Mouse (Mus musculus) CH12.LX (cell line): ENCODE results near the gene Cdkn2d. TPM values are rescaled to one million over a fixed set of nuclear protein-coding genes. Genes with fewer than 3 reads are reported as not detected.
"Not testable (repeated sequence)": the region's sequence is repeated elsewhere in the genome, so short reads cannot be mapped to it uniquely, and the experiment has no call there.

ENCODE experiments used
- DNase-seq: peaks from one replicate; pipeline ENCODE4 v3.0.0-alpha.2; 2013; ENCODE audit errors: extremely low read depth
- H3K27ac ChIP-seq: 2 replicates; pipeline ENCODE4 v1.5.1; 2012; ENCODE audit warnings: low read depth, mild to moderate bottlenecking, control low read depth, moderate library complexity; ENCODE audit not compliant: insufficient read depth
- H3K27me3 ChIP-seq: replicated peaks from 2 replicates; pipeline ENCODE3; 2012; ENCODE audit warnings: inconsistent platforms
- H3K36me3 ChIP-seq, 2 experiments: replicated peaks in 1 of 2; 2 replicates each; pipeline versions ENCODE3 to v1.6.1; 2012; ENCODE audit warnings: inconsistent platforms in 1 of 2, low read length in 1 of 2, mild to moderate bottlenecking in 1 of 2, mixed read lengths in 1 of 2, moderate library complexity in 1 of 2; ENCODE audit not compliant: control insufficient read depth in 1 of 2, insufficient read depth in 1 of 2
- H3K4me1 ChIP-seq, 2 experiments: 2 replicates each; pipeline ENCODE4 v1.6.1; 2012; ENCODE audit warnings: inconsistent platforms in 1 of 2, moderate library complexity in 1 of 2; ENCODE audit not compliant: insufficient read depth in 2 of 2, control insufficient read depth in 1 of 2
- H3K4me2 ChIP-seq: 2 replicates; pipeline ENCODE4 v1.6.1; 2012; ENCODE audit warnings: low read depth, mild to moderate bottlenecking, control low read depth; ENCODE audit not compliant: poor library complexity, insufficient read depth, severe bottlenecking
- H3K4me3 ChIP-seq, 3 experiments: fragments of 150-350 bp in 1 of 3; sonication (generic) in 1 of 3; replicated peaks in 1 of 3; 2 replicates each; pipeline versions ENCODE3 to v1.5.1; 2011 to 2012; ENCODE audit warnings: low read depth in 2 of 3, low read length in 2 of 3, mild to moderate bottlenecking in 2 of 3, moderate library complexity in 2 of 3, control low read depth in 1 of 3, improper control_type of control experiment in 1 of 3, inconsistent platforms in 1 of 3, mixed read lengths in 1 of 3; ENCODE audit not compliant: poor library complexity in 1 of 3
- H3K79me2 ChIP-seq: replicated peaks from 2 replicates; pipeline ENCODE4 v1.6.1; 2012; ENCODE audit warnings: mild to moderate bottlenecking, moderate library complexity; ENCODE audit not compliant: control insufficient read depth, poor library complexity, insufficient read depth, severe bottlenecking; ENCODE audit errors: extremely low read depth
- H3K9ac ChIP-seq: 2 replicates; pipeline ENCODE4 v1.6.1; 2012; ENCODE audit warnings: low read depth, mild to moderate bottlenecking, control low read depth, moderate library complexity; ENCODE audit not compliant: insufficient read depth
- H3K9me3 ChIP-seq: replicated peaks from 2 replicates; pipeline ENCODE3; 2012; ENCODE audit warnings: low read length, inconsistent platforms, mixed read lengths
- CHD2 ChIP-seq: IDR thresholded peaks from 2 replicates; pipeline ENCODE4 v1.6.1; 2011; ENCODE audit warnings: low read length, improper control_type of control experiment
- CTCF ChIP-seq, 2 experiments: IDR thresholded peaks in 1 of 2; conservative IDR thresholded peaks in 1 of 2; 2 replicates each; pipeline ENCODE4 v1.5.1; 2011 to 2012; ENCODE audit warnings: low read depth in 2 of 2, low read length in 2 of 2, improper control_type of control experiment in 1 of 2, inconsistent platforms in 1 of 2, mild to moderate bottlenecking in 1 of 2, moderate library complexity in 1 of 2
- EP300 ChIP-seq: IDR thresholded peaks from 2 replicates; pipeline ENCODE4 v1.6.1; 2011; ENCODE audit warnings: low read length, improper control_type of control experiment
- ETS1 ChIP-seq: conservative IDR thresholded peaks from 2 replicates; pipeline ENCODE4 v1.6.1; 2012; ENCODE audit warnings: low read depth, mild to moderate bottlenecking, inconsistent platforms, low read length, improper control_type of control experiment, moderate library complexity
- GABPA ChIP-seq: IDR thresholded peaks from 2 replicates; pipeline ENCODE4 v1.6.1; 2012; ENCODE audit warnings: low read depth, low read length, improper control_type of control experiment, inconsistent platforms; ENCODE audit not compliant: insufficient replicate concordance
- JUN ChIP-seq: IDR thresholded peaks from 2 replicates; pipeline ENCODE4 v1.6.1; 2011; ENCODE audit warnings: low read depth, mild to moderate bottlenecking, low read length, improper control_type of control experiment, moderate library complexity; ENCODE audit not compliant: insufficient read depth
- JUND ChIP-seq: conservative IDR thresholded peaks from 2 replicates; pipeline ENCODE4 v1.6.1; 2011; ENCODE audit warnings: low read depth, low read length, improper control_type of control experiment
- MAFK ChIP-seq: IDR thresholded peaks from 2 replicates; pipeline ENCODE4 v1.6.1; 2011; ENCODE audit warnings: low read length, improper control_type of control experiment; ENCODE audit not compliant: insufficient replicate concordance
- MAX ChIP-seq: IDR thresholded peaks from 2 replicates; pipeline ENCODE4 v1.6.1; 2011; ENCODE audit warnings: low read length, improper control_type of control experiment
- MAZ ChIP-seq: IDR thresholded peaks from 2 replicates; pipeline ENCODE4 v1.6.1; 2012; ENCODE audit warnings: low read depth, mild to moderate bottlenecking, inconsistent platforms, low read length, improper control_type of control experiment, moderate library complexity
- MYC ChIP-seq: IDR thresholded peaks from 2 replicates; pipeline ENCODE4 v1.6.1; 2011; ENCODE audit warnings: low read depth, mild to moderate bottlenecking, improper control_type of control experiment, low read length
- NELFE ChIP-seq: IDR thresholded peaks from 2 replicates; pipeline ENCODE4 v1.6.1; 2011; ENCODE audit warnings: low read depth, low read length, improper control_type of control experiment
- RCOR1 ChIP-seq: conservative IDR thresholded peaks from 2 replicates; pipeline ENCODE4 v1.6.1; 2012; ENCODE audit warnings: low read depth, mild to moderate bottlenecking, inconsistent platforms, low read length, improper control_type of control experiment
- SIN3A ChIP-seq: IDR thresholded peaks from 2 replicates; pipeline ENCODE4 v1.6.1; 2012; ENCODE audit warnings: low read length, improper control_type of control experiment, inconsistent platforms
- TBP ChIP-seq: conservative IDR thresholded peaks from 2 replicates; pipeline ENCODE4 v1.6.1; 2011; ENCODE audit warnings: low read depth, low read length, improper control_type of control experiment
- TCF12 ChIP-seq: IDR thresholded peaks from 2 replicates; pipeline ENCODE4 v1.6.1; 2014; ENCODE audit warnings: low read depth, mild to moderate bottlenecking, inconsistent platforms, low read length, improper control_type of control experiment
- UBTF ChIP-seq: IDR thresholded peaks from 2 replicates; pipeline ENCODE4 v1.6.1; 2012; ENCODE audit warnings: low read depth, mild to moderate bottlenecking, inconsistent platforms, low read length, improper control_type of control experiment, moderate library complexity
- USF2 ChIP-seq: conservative IDR thresholded peaks from 2 replicates; pipeline ENCODE4 v1.6.1; 2011; ENCODE audit warnings: low read depth, low read length, improper control_type of control experiment
- ZKSCAN1 ChIP-seq: IDR thresholded peaks from 2 replicates; pipeline ENCODE4 v1.6.1; 2012; ENCODE audit warnings: low read depth, inconsistent platforms, low read length, improper control_type of control experiment, borderline replicate concordance
- ZNF384 ChIP-seq: IDR thresholded peaks from 2 replicates; pipeline ENCODE4 v1.6.1; 2012; ENCODE audit warnings: low read depth, low read length, improper control_type of control experiment, inconsistent platforms
- dilution Hi-C: fragments of 300-500 bp; cut with MboI; formaldehyde crosslinking; loops from 2 replicates; pipeline ENCODE4 v1.14.3; 2020; ENCODE audit warnings: low sequenced_read_pairs; ENCODE audit not compliant: extremely low pct_unique_long_range_greater_than_20kb, extremely low pct_ligation_motif_present
- in situ Hi-C: fragments of 300-500 bp; cut with MboI; formaldehyde crosslinking; loops from 3 replicates; pipeline ENCODE4 v1.14.3; 2019; ENCODE audit warnings: low sequenced_read_pairs, low pct_ligation_motif_present, low pct_unique_long_range_greater_than_20kb, mixed read lengths
- polyA plus RNA-seq: library from polyadenylated mRNA; unstranded; fragments of >175 nt; gene quantifications from 2 replicates; pipeline ENCODE4 v1.2.1, GENCODE M21; 2012; ENCODE audit warnings: low read depth; ENCODE audit not compliant: insufficient read length
- total RNA-seq, 2 experiments: library from RNA; depleted of rRNA; stranded (reverse); fragments of 300-350 nt in 1 of 2; fragments of >200 nt in 1 of 2; gene quantifications; 2 replicates each; pipeline ENCODE4 v1.2.3; 2012 to 2014

Gene Cdkn2d
- total and polyA plus RNA-seq, 3 experiments = 2.9 to 12.6 (median 7.1) TPM

GRCm38 (mm10) chr9:21292271-21292670 lies 1.1 kb upstream of the Cdkn2d start:
- Histone ChIP-seq H3K27ac (no peak overlapping the region), H3K4me1 (peaks cover 5 to 23% of the 10 kb centered on the region in 2 experiments), H3K4me3 (no peak overlapping the region), H3K9me3 (no peaks in the 10 kb centered on the region), H3K9ac (no peak overlapping the region), H3K27me3 (peaks cover 8% of the 10 kb centered on the region), H3K4me2 (no peak overlapping the region), H3K79me2 (peaks cover 6% of the 10 kb centered on the region; the same call in 1 of the 2 replicates), H3K36me3 (no peaks in the 10 kb centered on the region)
- in situ Hi-C loops = no loop called here
- dilution Hi-C loops = no loop called here
- TF ChIP-seq MAZ = no peak
- no peak for TF ChIP-seq CHD2
- no peak for TF ChIP-seq ETS1
- TF ChIP-seq JUN = no peak
- no peak for TF ChIP-seq ZNF384
- TF ChIP-seq JUND = no peak
- no peak for TF ChIP-seq CTCF (conservative IDR thresholded peaks at IDR 0.05 in 1 of 2, IDR thresholded peaks at IDR 0.05 in 1 of 2; ENCODE audit: low read depth in 2 of 2, low read length in 2 of 2)
- no peak for TF ChIP-seq MAX
- no peak for TF ChIP-seq ZKSCAN1
- no peak for TF ChIP-seq USF2
- TF ChIP-seq TBP = no peak
- TF ChIP-seq MYC = no peak
- TF ChIP-seq RCOR1 = no peak
- TF ChIP-seq SIN3A = no peak
- no peak for TF ChIP-seq NELFE
- no peak for TF ChIP-seq GABPA
- DNase-seq = no peak

GRCm38 (mm10) chr9:21291868-21292267 lies 661 bp upstream of the Cdkn2d start:
- H3K4me2 ChIP-seq = peak overlapping the region; percentile 88
- peak overlapping the region; percentile 34 to 68 (median 34) for H3K4me3 ChIP-seq
- peaks cover 10% of the 10 kb centered on the region for H3K79me2 ChIP-seq
- in situ Hi-C loops, H3K36me3 ChIP-seq, DNase-seq, H3K9me3 ChIP-seq, H3K27me3 ChIP-seq, dilution Hi-C loops: not testable (repeated sequence)
- peaks cover 5 to 26% of the 10 kb centered on the region in 2 experiments for H3K4me1 ChIP-seq
- peak overlapping the region; percentile 39; the same call in 1 of the 2 replicates for H3K27ac ChIP-seq
- H3K9ac ChIP-seq = peak overlapping the region; percentile 53; the same call in 1 of the 2 replicates

DNA sequence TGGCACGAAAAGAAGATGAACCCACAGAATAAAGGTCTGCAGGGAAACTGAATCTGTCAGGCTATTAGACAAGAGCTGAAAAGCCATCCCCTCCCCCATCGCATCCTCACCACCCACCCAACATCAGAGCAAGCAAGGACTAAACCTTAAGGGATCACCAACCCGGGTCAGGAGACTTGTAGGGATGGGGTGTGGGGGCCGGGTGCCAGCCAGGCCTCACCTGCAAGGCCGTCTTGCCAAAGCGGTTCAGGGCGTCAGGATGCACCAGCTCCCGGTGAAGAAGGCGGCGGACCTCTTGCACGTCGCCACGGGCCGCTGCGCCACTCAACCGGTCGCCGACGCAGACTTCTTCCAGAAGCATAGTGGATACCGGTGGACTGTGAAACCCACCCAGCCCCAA lies 618 bp downstream of the Cdkn2d start:
- dilution Hi-C loops (no loop called here), in situ Hi-C loops (no loop called here)
- peak overlapping the region; percentile 17 for H3K27ac ChIP-seq

More for the DNA sequence above, 618 bp downstream of the Cdkn2d start:
- Histone ChIP-seq H3K4me3 (peak overlapping the region; percentile 68 to 82 (median 74)), H3K9me3 (no peaks in the 10 kb centered on the region), H3K79me2 (peaks cover 23% of the 10 kb centered on the region), H3K4me2 (peak overlapping the region; percentile 4), H3K27me3 (peaks cover 5% of the 10 kb centered on the region), H3K9ac (peak overlapping the region; percentile 49), H3K36me3 (peaks cover 3 to 10% of the 10 kb centered on the region in 2 experiments), H3K4me1 (peaks cover 9 to 37% of the 10 kb centered on the region in 2 experiments)
- TF ChIP-seq MAFK = no peak
- no peak for TF ChIP-seq SIN3A
- TF ChIP-seq TCF12 = peak; percentile 12; the same call in 1 of the 2 replicates
- no peak for TF ChIP-seq RCOR1
- no peak for TF ChIP-seq TBP
- 0 out of 2 replicates have a peak, but pooled peaks have one; percentile 49 for TF ChIP-seq UBTF
- TF ChIP-seq JUND = no peak
- no peak for TF ChIP-seq EP300
- peak; percentile 57; the same call in 1 of the 2 replicates for TF ChIP-seq CHD2
- TF ChIP-seq, all 38 proteins: peak for 3
- DNase-seq = peak; percentile 29
